Comparison of ENCODE assay signal across 30 mouse cellular contexts in genomic region chr12:12354115-12354653, GRCm38 (mm10).
DNase-seq lines count a peak whose midpoint lies in the region; ATAC-seq and TF ChIP-seq lines count a peak whose summit lies in the region.
"Had no signal": no experiment of that assay in that cellular context is flagged by ENCODE, and none has a peak within 500 bp of the region (broad histone marks: within the 10 kb centered on the region; RNA-seq: fewer than 3 reads in every experiment).

No protein-coding gene starts in this region.

- ATAC-seq in intestine, embryonic 14.5 days (replicated peaks; ENCODE audit: low FRiP score, low TSS enrichment, low read depth) = no peak
- no peak for ATAC-seq in intestine, embryonic 15.5 days
- ATAC-seq in lung, postnatal 0 days = peak; percentile 84
- ATAC-seq in stomach, postnatal 0 days (ENCODE audit: low FRiP score, low TSS enrichment) = no peak; the same call in 1 of the 2 replicates
- ATAC-seq: forebrain, postnatal 0 days; hindbrain, embryonic 16.5 days; intestine, postnatal 0 days; midbrain, embryonic 13.5 days had no signal

- WGBS in intestine, embryonic 14.5 days = 37% methylated on average over 10 of the region's 10 CpGs
- WGBS in intestine, embryonic 15.5 days = 37% methylated on average over 10 of the region's 10 CpGs
- WGBS in lung, postnatal 0 days = 23% methylated on average over 10 of the region's 10 CpGs
- WGBS in stomach, postnatal 0 days = 25% methylated on average over 10 of the region's 10 CpGs

- H3K9ac ChIP-seq in intestine, embryonic 14.5 days (ENCODE audit: low read length) = no peak overlapping the region
- H3K9ac ChIP-seq in intestine, embryonic 15.5 days = no peak overlapping the region
- no peak overlapping the region for H3K9ac ChIP-seq in lung, postnatal 0 days (replicated peaks; ENCODE audit: low read depth)
- H3K9ac ChIP-seq in stomach, postnatal 0 days (ENCODE audit: low read length) = no peak overlapping the region
- H3K9ac ChIP-seq: embryonic facial prominence, embryonic 15.5 days; forebrain, embryonic 12.5 days; forebrain, postnatal 0 days; limb, embryonic 13.5 days; liver, embryonic 13.5 days; midbrain, embryonic 13.5 days; neural tube, embryonic 15.5 days had no signal

- H3K36me3 ChIP-seq in intestine, embryonic 14.5 days (ENCODE audit: control insufficient read depth, insufficient read depth, low read length) = no peaks in the 10 kb centered on the region
- H3K36me3 ChIP-seq in intestine, embryonic 15.5 days = no peaks in the 10 kb centered on the region
- no peaks in the 10 kb centered on the region for H3K36me3 ChIP-seq in lung, postnatal 0 days (ENCODE audit: insufficient read depth, low read length)
- H3K36me3 ChIP-seq in stomach, postnatal 0 days (ENCODE audit: control insufficient read depth, insufficient read depth, low read length) = no peaks in the 10 kb centered on the region
- H3K36me3 ChIP-seq: embryonic facial prominence, embryonic 10.5 days; embryonic facial prominence, embryonic 15.5 days; forebrain, embryonic 12.5 days; limb, embryonic 13.5 days; liver, embryonic 13.5 days; midbrain, embryonic 13.5 days had no signal

- no peak for TF ChIP-seq CTCF in lung, postnatal 0 days (IDR thresholded peaks at IDR 0.05)
- no peak for TF ChIP-seq CTCF in stomach, postnatal 0 days (IDR thresholded peaks at IDR 0.05; ENCODE audit: low read depth)

- no peaks in the 10 kb centered on the region for H3K27me3 ChIP-seq in intestine, embryonic 14.5 days (replicated peaks; ENCODE audit: control insufficient read depth, insufficient read depth, low read length)
- no peaks in the 10 kb centered on the region for H3K27me3 ChIP-seq in intestine, embryonic 15.5 days (replicated peaks)
- no peaks in the 10 kb centered on the region for H3K27me3 ChIP-seq in lung, postnatal 0 days (replicated peaks; ENCODE audit: insufficient read depth, low read length)
- H3K27me3 ChIP-seq in stomach, postnatal 0 days (ENCODE audit: control insufficient read depth, insufficient read depth, low read length) = no peaks in the 10 kb centered on the region
- H3K27me3 ChIP-seq: embryonic facial prominence, embryonic 15.5 days; forebrain, embryonic 12.5 days; limb, embryonic 13.5 days; liver, embryonic 13.5 days; megakaryocyte, embryonic 14.5 days; midbrain, embryonic 13.5 days; neural tube, embryonic 15.5 days had no signal

- no peak overlapping the region for H3K4me3 ChIP-seq in intestine, embryonic 14.5 days (ENCODE audit: low read depth, low read length)
- no peak overlapping the region for H3K4me3 ChIP-seq in intestine, embryonic 15.5 days (replicated peaks)
- H3K4me3 ChIP-seq in lung, postnatal 0 days (ENCODE audit: low read depth, low read length) = no peak overlapping the region
- no peak overlapping the region for H3K4me3 ChIP-seq in stomach, postnatal 0 days (ENCODE audit: low read depth, low read length)
- H3K4me3 ChIP-seq: embryonic facial prominence, embryonic 10.5 days; embryonic facial prominence, embryonic 15.5 days; forebrain, embryonic 12.5 days; layer of hippocampus, adult 2 months; left cerebral cortex, adult 2 months; limb, embryonic 13.5 days; liver, embryonic 13.5 days; megakaryocyte, embryonic 14.5 days; midbrain, embryonic 13.5 days; neural tube, embryonic 15.5 days had no signal

- H3K4me2 ChIP-seq in intestine, embryonic 14.5 days (ENCODE audit: low read length) = no peak overlapping the region
- no peak overlapping the region for H3K4me2 ChIP-seq in intestine, embryonic 15.5 days (replicated peaks)
- no peak overlapping the region for H3K4me2 ChIP-seq in lung, postnatal 0 days (replicated peaks; ENCODE audit: low read depth, low read length)
- H3K4me2 ChIP-seq in stomach, postnatal 0 days (replicated peaks; ENCODE audit: low read depth) = no peak overlapping the region
- H3K4me2 ChIP-seq: embryonic facial prominence, embryonic 15.5 days; forebrain, embryonic 12.5 days; limb, embryonic 13.5 days; liver, embryonic 13.5 days; midbrain, embryonic 13.5 days; neural tube, embryonic 15.5 days had no signal

- peaks cover 19% of the 10 kb centered on the region; the same call in 1 of the 2 replicates for H3K4me1 ChIP-seq in intestine, embryonic 14.5 days (replicated peaks; ENCODE audit: control insufficient read depth, insufficient read depth, low read length)
- H3K4me1 ChIP-seq in intestine, embryonic 15.5 days (replicated peaks) = 0 out of 2 replicates have a peak, but pooled peaks cover 8% of the 10 kb centered on the region
- no peaks in the 10 kb centered on the region; the same call in 1 of the 2 replicates for H3K4me1 ChIP-seq in lung, postnatal 0 days (ENCODE audit: insufficient read depth, low read depth, low read length)
- no peaks in the 10 kb centered on the region for H3K4me1 ChIP-seq in stomach, postnatal 0 days (replicated peaks; ENCODE audit: control insufficient read depth, insufficient read depth)
- H3K4me1 ChIP-seq: embryonic facial prominence, embryonic 15.5 days; forebrain, embryonic 12.5 days; liver, embryonic 13.5 days; megakaryocyte, embryonic 14.5 days had no signal

- no peaks in the 10 kb centered on the region for H3K9me3 ChIP-seq in intestine, embryonic 14.5 days (ENCODE audit: control insufficient read depth, low read length)
- no peaks in the 10 kb centered on the region for H3K9me3 ChIP-seq in intestine, embryonic 15.5 days
- H3K9me3 ChIP-seq in lung, postnatal 0 days (ENCODE audit: low read length) = no peaks in the 10 kb centered on the region
- no peaks in the 10 kb centered on the region for H3K9me3 ChIP-seq in stomach, postnatal 0 days (ENCODE audit: control insufficient read depth, low read length)
- H3K9me3 ChIP-seq: embryonic facial prominence, embryonic 10.5 days; embryonic facial prominence, embryonic 15.5 days; forebrain, embryonic 12.5 days; limb, embryonic 13.5 days; liver, embryonic 13.5 days; megakaryocyte, embryonic 14.5 days; midbrain, embryonic 13.5 days; neural tube, embryonic 15.5 days had no signal

- peak; percentile 65 for TF ChIP-seq EP300 in lung, postnatal 0 days (IDR thresholded peaks at IDR 0.05)
- no peak for TF ChIP-seq EP300 in stomach, postnatal 0 days (optimal IDR thresholded peaks at IDR 0.05)

- DNase-seq in intestine, embryonic 14.5 days (ENCODE audit: low spot score) = no peak
- peak; percentile 44 for DNase-seq in lung, postnatal 0 days (ENCODE audit: low spot score)
- peak; percentile 18 to 47 for DNase-seq in lung, postnatal 4 days
- peak; percentile 24 for DNase-seq in stomach, postnatal 0 days (ENCODE audit: low spot score)
- no peak for DNase-seq in neural tube, embryonic 10.5 days (ENCODE audit: extremely low spot score, low spot score)
- DNase-seq in frontal cortex, postnatal 36 days (ENCODE audit: low spot score in 2 of 2) = no peak
- DNase-seq in liver = no peak
- DNase-seq: cerebellum, adult 2 months; cerebellum, postnatal 25 days; forebrain, postnatal 0 days; gastrocnemius, postnatal 14 days; heart, adult 18-20 months; heart, postnatal 14 days; kidney, postnatal 14 days; liver, embryonic 13.5 days; retina, postnatal 1 day; right cerebral cortex, postnatal 14 days; thymus, postnatal 4 days had no signal

- H3K27ac ChIP-seq in intestine, embryonic 14.5 days (ENCODE audit: low read depth) = peak overlapping the region; percentile 33; the same call in 1 of the 2 replicates
- no peak overlapping the region for H3K27ac ChIP-seq in intestine, embryonic 15.5 days
- H3K27ac ChIP-seq in lung, postnatal 0 days (ENCODE audit: low read length) = no peak overlapping the region
- no peak overlapping the region for H3K27ac ChIP-seq in stomach, postnatal 0 days (replicated peaks)
- H3K27ac ChIP-seq: embryonic facial prominence, embryonic 10.5 days; embryonic facial prominence, embryonic 15.5 days; forebrain, embryonic 12.5 days; layer of hippocampus, adult 2 months; left cerebral cortex, adult 2 months; limb, embryonic 13.5 days; liver, embryonic 13.5 days; midbrain, embryonic 13.5 days; neural tube, embryonic 15.5 days had no signal

Comparison
In these comparisons a context has a peak if more than half of its experiments do, and no peak if none do; other contexts are left out.
1. DNase-seq: peak in lung, postnatal 0 days (single experiment), lung, postnatal 4 days (2 of 2) and stomach, postnatal 0 days (single experiment); none in intestine, embryonic 14.5 days (single experiment), neural tube, embryonic 10.5 days (single experiment), frontal cortex, postnatal 36 days (0 of 2) and liver (single experiment).